ENCODE assay signal across 8 mouse cellular contexts in the genomic region with DNA sequence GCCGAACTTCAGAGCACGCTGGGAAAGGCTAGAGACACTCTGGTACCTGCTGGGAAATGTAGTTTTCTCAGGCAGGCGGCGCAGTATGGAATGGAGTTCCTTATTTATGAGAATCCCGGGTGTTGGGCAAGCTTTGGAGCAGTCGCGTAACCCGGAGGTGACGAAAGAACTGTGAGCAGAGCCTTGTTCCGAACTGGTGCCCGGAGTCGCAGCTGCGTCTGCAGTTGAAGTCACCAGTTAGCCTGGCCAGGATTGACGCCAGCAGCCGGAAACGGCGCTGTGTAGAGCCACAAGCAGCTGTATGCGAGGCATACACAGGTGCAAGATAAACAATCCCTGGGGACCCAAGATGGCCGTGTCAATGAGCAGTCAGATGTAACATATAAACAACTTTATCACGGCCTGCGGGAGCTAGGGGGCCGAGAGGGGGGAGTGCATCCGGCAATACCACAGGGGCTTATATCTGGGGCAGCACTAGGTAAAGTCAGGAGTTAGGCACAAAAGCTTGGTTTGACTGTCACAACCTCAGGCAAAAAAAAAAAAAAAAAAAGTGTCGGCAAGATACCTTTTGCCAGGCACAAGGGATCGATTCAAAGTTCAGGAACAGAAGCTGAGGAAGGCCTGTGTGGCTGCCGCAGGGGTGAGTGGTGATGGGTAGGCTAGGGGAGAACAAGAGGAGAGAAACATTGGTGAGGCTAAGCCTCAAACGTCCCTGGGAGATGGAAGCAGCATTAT. TPM values are rescaled to one million over a fixed set of nuclear protein-coding genes. Genes with fewer than 3 reads are reported as not detected.
DNase-seq lines count a peak whose midpoint lies in the region; ATAC-seq and TF ChIP-seq lines count a peak whose summit lies in the region.

A gene (minus strand): TSS at position 162 of the 735 bp plus-strand sequence.

- peak; percentile 85 for DNase-seq in fat pad, adult 2 months (ENCODE audit: extremely low read depth, low read depth, low spot score)
- DNase-seq in kidney, postnatal 0 days (ENCODE audit: low spot score), result peak; percentile 96
- peak; percentile 95 for DNase-seq in liver, adult 2 months (ENCODE audit: extremely low read depth, low read depth, low spot score)
- peak; percentile 79 to 83 for DNase-seq in spleen, postnatal 36 days (ENCODE audit: low spot score in 2 of 2)

- H3K27me3 ChIP-seq in heart, embryonic 13.5 days (replicated peaks), result no peaks in the 10 kb centered on the region
- H3K27me3 ChIP-seq in kidney, postnatal 0 days (ENCODE audit: insufficient read depth, low read length), result no peaks in the 10 kb centered on the region
- H3K27me3 ChIP-seq in liver, adult 2 months (ENCODE audit: control insufficient read depth, insufficient read depth, low read length), result no peaks in the 10 kb centered on the region

- H3K79me2 ChIP-seq in liver, adult 2 months (ENCODE audit: control insufficient read depth, insufficient read depth, low read length), result no peaks in the 10 kb centered on the region

- peak; percentile 95 for ATAC-seq in CD4-positive, CD25-positive, alpha-beta regulatory T cell, adult 4 months
- ATAC-seq in heart, embryonic 13.5 days (ENCODE audit: extremely low read depth, insufficient number of reproducible peaks, low FRiP score, low TSS enrichment), result peak; percentile 69; the same call in 1 of the 2 replicates
- peak; percentile 89 for ATAC-seq in kidney, postnatal 0 days (replicated peaks; ENCODE audit: low FRiP score, low read depth)
- ATAC-seq in monocyte, adult 5-6 weeks (replicated peaks; ENCODE audit: insufficient number of reproducible peaks, low FRiP score, low TSS enrichment, poor library complexity, severe bottlenecking), result peak; percentile 86

- H3K9me3 ChIP-seq in heart, embryonic 13.5 days, result no peaks in the 10 kb centered on the region
- no peaks in the 10 kb centered on the region for H3K9me3 ChIP-seq in kidney, postnatal 0 days (replicated peaks; ENCODE audit: low read length)

- peak; percentile 77 for TF ChIP-seq POLR2A in liver, adult 2 months (IDR thresholded peaks at IDR 0.05; ENCODE audit: extremely low read depth, insufficient read depth, low read length)

- H3K4me1 ChIP-seq in brown adipose tissue, adult 24 weeks (ENCODE audit: control insufficient read depth, insufficient read depth, insufficient read length, low read length), result peaks cover 10% of the 10 kb centered on the region
- H3K4me1 ChIP-seq in heart, embryonic 13.5 days, result peaks cover 14% of the 10 kb centered on the region
- no peaks in the 10 kb centered on the region; the same call in 1 of the 2 replicates for H3K4me1 ChIP-seq in kidney, postnatal 0 days (replicated peaks; ENCODE audit: insufficient read depth, low read length)
- peaks cover 7% of the 10 kb centered on the region; the same call in 1 of the 2 replicates for H3K4me1 ChIP-seq in liver, adult 2 months (ENCODE audit: control insufficient read depth, insufficient read depth, low read length)

- H3K36me3 ChIP-seq in heart, embryonic 13.5 days, result peaks cover 10% of the 10 kb centered on the region
- 0 out of 2 replicates have a peak, but pooled peaks cover 3% of the 10 kb centered on the region for H3K36me3 ChIP-seq in kidney, postnatal 0 days (ENCODE audit: insufficient read depth, low read length)
- H3K36me3 ChIP-seq in liver, adult 2 months (ENCODE audit: control insufficient read depth, insufficient read depth, low read length), result no peaks in the 10 kb centered on the region

- H3K27ac ChIP-seq in brown adipose tissue, adult 24 weeks (replicated peaks; ENCODE audit: low read depth, low read length), result peak within 1 kb of the TSS; percentile 87
- H3K27ac ChIP-seq in heart, embryonic 13.5 days (replicated peaks), result peak within 1 kb of the TSS; percentile 88
- H3K27ac ChIP-seq in kidney, postnatal 0 days, result peak within 1 kb of the TSS; percentile 83
- H3K27ac ChIP-seq in liver, adult 2 months (replicated peaks; ENCODE audit: insufficient read depth, low read depth, low read length), result peak within 1 kb of the TSS; percentile 84

- WGBS in heart, embryonic 13.5 days, result 2% methylated on average over 27 of the region's 27 CpGs
- 1% methylated on average over 27 of the region's 27 CpGs for WGBS in kidney, postnatal 0 days
- 1% methylated on average over 27 of the region's 27 CpGs for WGBS in liver, adult 2 months

- peak within 1 kb of the TSS; percentile 90 for H3K4me2 ChIP-seq in heart, embryonic 13.5 days
- H3K4me2 ChIP-seq in kidney, postnatal 0 days (ENCODE audit: low read length), result peak within 1 kb of the TSS; percentile 88

- peak within 1 kb of the TSS; percentile 88 for H3K9ac ChIP-seq in heart, embryonic 13.5 days
- peak within 1 kb of the TSS; percentile 74 for H3K9ac ChIP-seq in kidney, postnatal 0 days (ENCODE audit: low read depth, low read length)
- H3K9ac ChIP-seq in liver, adult 2 months (ENCODE audit: low read depth, low read length), result peak within 1 kb of the TSS; percentile 75

- TF ChIP-seq CTCF in kidney, postnatal 0 days (IDR thresholded peaks at IDR 0.05; ENCODE audit: low read depth), result peak; percentile 45; the same call in 1 of the 2 replicates
- TF ChIP-seq CTCF in liver, adult 2 months (IDR thresholded peaks at IDR 0.05; ENCODE audit: low read depth, low read length), result no peak

- H3K4me3 ChIP-seq in brown adipose tissue, adult 24 weeks (ENCODE audit: insufficient read depth, low read depth, low read length), result peak within 1 kb of the TSS; percentile 72
- H3K4me3 ChIP-seq in heart, embryonic 13.5 days, result peak within 1 kb of the TSS; percentile 68
- H3K4me3 ChIP-seq in kidney, postnatal 0 days (replicated peaks; ENCODE audit: low read depth, low read length), result peak within 1 kb of the TSS; percentile 56
- peak within 1 kb of the TSS; percentile 58 for H3K4me3 ChIP-seq in liver, adult 2 months (ENCODE audit: insufficient read depth, low read depth, low read length)

RNA-seq across cellular contexts. Expression of the gene that starts here (rescaled TPM):
- 10 to 100 TPM; 23.4 to 43.1 TPM for polyA plus RNA-seq in CD4-positive, CD25-positive, alpha-beta regulatory T cell, adult 4 months (2017; shearing (Covaris generic))
- polyA plus RNA-seq in brown adipose tissue, adult 24 weeks (2012; ENCODE audit: insufficient read depth, insufficient read length, missing spikeins), result 9.9 and 10.9 TPM in 2 replicates
- polyA plus RNA-seq in heart, embryonic 13.5 days (2015; fragmentation: Nextera tagmentation; extraction: Ambion mirVana), result 5.0 and 5.3 TPM in 2 replicates
- 7.7 and 8.1 TPM in 2 replicates for polyA plus RNA-seq in kidney, postnatal 0 days (2015; fragmentation: Nextera tagmentation; extraction: Ambion mirVana)
- 4.0 and 4.2 TPM in 2 replicates for total RNA-seq in liver, adult 2 months (2014; rRNA removed)
- 6.6 and 7.2 TPM in 2 replicates for polyA plus RNA-seq in liver, adult 2 months (2012; rRNA removed)
- total RNA-seq in monocyte, adult 5-6 weeks (2017), result 1.3 to 8.1 TPM (median 5.2 TPM) in 3 replicates

Comparison
In these comparisons a context has a peak if more than half of its experiments do, and no peak if none do; other contexts are left out.
1. Peak in every context shown above with its lines: DNase-seq, ATAC-seq, H3K4me3 ChIP-seq and H3K27ac ChIP-seq.